Mouse (Mus musculus) forebrain, postnatal 0 days (tissue): ENCODE data around the gene Trim25. TPM values are rescaled to one million over a fixed set of nuclear protein-coding genes. Genes with fewer than 3 reads are reported as not detected.
A peak's percentile ranks its signal among the peaks of the same experiment; 100 is the strongest.

Experiments
- ATAC-seq: fragments of 200-750 bp; cut with Nextera tagmentation; 2 replicates; pipeline ENCODE4 v1.8.0; 2017; ENCODE audit warnings: mild to moderate bottlenecking, moderate library complexity
- DNase-seq: peaks from one replicate; pipeline ENCODE4 v3.0.0-alpha.2; 2015
- H3K27ac ChIP-seq: fragments of 300-500 bp; sonication (generic); 2 replicates; pipeline ENCODE4 v1.5.1; 2014; ENCODE audit warnings: low read depth, mild to moderate bottlenecking, antibody characterized with exemption, low read length, moderate library complexity, mixed read lengths
- H3K27me3 ChIP-seq: fragments of 300-500 bp; sonication (generic); 2 replicates; pipeline ENCODE4 v1.6.1; 2014; ENCODE audit warnings: mild to moderate bottlenecking, low read length, mixed read lengths; ENCODE audit not compliant: insufficient read depth
- H3K36me3 ChIP-seq: fragments of 300-500 bp; sonication (generic); 2 replicates; pipeline ENCODE4 v1.6.1; 2014; ENCODE audit warnings: mild to moderate bottlenecking, moderate library complexity; ENCODE audit not compliant: insufficient read depth
- H3K4me1 ChIP-seq: fragments of 300-500 bp; sonication (generic); 2 replicates; pipeline ENCODE4 v1.6.1; 2014; ENCODE audit warnings: antibody characterized with exemption; ENCODE audit not compliant: insufficient read depth
- H3K4me2 ChIP-seq: fragments of 300-500 bp; sonication (generic); 2 replicates; pipeline ENCODE4 v1.6.1; 2014; ENCODE audit warnings: low read depth, mild to moderate bottlenecking, moderate library complexity
- H3K4me3 ChIP-seq: fragments of 300-500 bp; sonication (generic); 2 replicates; pipeline ENCODE4 v1.5.1; 2014; ENCODE audit warnings: low read depth, low read length, mixed read lengths
- H3K9ac ChIP-seq: fragments of 300-500 bp; sonication (generic); 2 replicates; pipeline ENCODE4 v1.6.1; 2014; ENCODE audit warnings: mild to moderate bottlenecking
- H3K9me3 ChIP-seq: fragments of 300-500 bp; sonication (generic); 2 replicates; pipeline ENCODE4 v1.6.1; 2016; ENCODE audit warnings: low read length
- CTCF ChIP-seq: sonication (generic); IDR thresholded peaks from 2 replicates; pipeline ENCODE4 v1.5.1; 2016; ENCODE audit warnings: antibody characterized with exemption, control low read depth, low read depth
- WGBS: fragments of 180-500 bp; shearing (Covaris S2); extraction: QIAGEN DNeasy Blood & Tissue Kit; methylation state at CpG from one replicate; pipeline ENCODE4 v1.1.7; 2014; 5-methylcytosine and 5-hydroxymethylcytosine counted together
- polyA plus RNA-seq: library from polyadenylated mRNA; unstranded; fragments of >200 nt; fragmentation: Nextera tagmentation; extraction: Ambion mirVana; gene quantifications from 2 replicates; pipeline ENCODE4 v1.2.1, GENCODE M21; 2015
- total RNA-seq: library from RNA; depleted of rRNA; stranded (reverse); fragments of >200 nt; gene quantifications from 2 replicates; pipeline ENCODE4 v1.2.3, GENCODE M21; 2014

The Trim25 gene
- total and polyA plus RNA-seq, 2 experiments from 2014 or later: 4.6 to 4.9 TPM

DNA sequence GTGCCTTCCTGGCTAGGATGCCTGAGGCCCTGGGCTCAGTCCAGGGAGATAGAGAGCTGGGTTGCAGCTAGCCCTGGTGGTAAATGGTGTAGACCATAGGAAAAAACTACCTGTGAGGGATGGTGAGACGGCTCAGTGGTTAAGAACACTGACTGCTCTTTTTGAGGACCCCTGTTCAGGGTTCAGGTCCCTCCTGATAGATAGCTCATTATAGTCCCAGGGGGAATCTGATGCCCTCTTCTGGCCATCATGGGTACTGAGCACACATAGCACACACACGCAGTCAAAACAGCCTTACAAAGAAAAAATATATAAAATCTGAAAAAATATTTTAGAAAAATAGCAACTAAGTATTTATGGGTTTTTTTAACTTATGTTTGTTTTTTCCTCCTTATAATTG, 22.9 kb upstream of the Trim25 start:
- no peaks in the 10 kb centered on the region for H3K27me3 ChIP-seq
- H3K27ac ChIP-seq: no peak overlapping the region
- TF ChIP-seq CTCF: peak; percentile 54
- 90% methylated on average over 2 of the region's 2 CpGs for WGBS
- H3K4me1 ChIP-seq: no peaks in the 10 kb centered on the region
- H3K9me3 ChIP-seq: no peaks in the 10 kb centered on the region
- H3K4me2 ChIP-seq: no peak overlapping the region
- no peak overlapping the region for H3K4me3 ChIP-seq
- no peak for DNase-seq
- 0 out of 2 replicates have a peak, but pooled peaks cover 3% of the 10 kb centered on the region for H3K36me3 ChIP-seq
- H3K9ac ChIP-seq: no peak overlapping the region
- no peak for ATAC-seq

DNA sequence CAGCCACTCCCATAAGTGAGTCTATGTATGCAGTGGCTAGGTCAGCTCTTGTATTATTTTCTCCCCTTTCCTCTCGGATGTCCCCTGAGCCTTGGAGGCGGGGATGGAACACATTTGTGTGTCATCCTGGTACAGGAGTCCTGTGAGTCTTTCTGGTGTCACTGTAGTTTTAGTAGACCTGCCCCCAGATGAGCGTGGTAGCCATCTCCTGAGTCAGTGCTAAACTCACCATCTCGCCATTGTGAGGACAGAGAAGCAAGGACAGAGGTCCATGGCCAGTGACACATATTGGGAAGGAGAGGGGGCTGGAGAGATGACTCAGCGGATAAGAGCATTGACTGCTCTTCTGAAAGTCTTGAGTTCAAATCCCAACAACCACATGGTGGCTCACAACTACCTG, 22.0 kb upstream of the Trim25 start:
- no peaks in the 10 kb centered on the region for H3K9me3 ChIP-seq
- H3K27ac ChIP-seq: no peak overlapping the region
- H3K4me3 ChIP-seq: no peak overlapping the region
- DNase-seq (no peak), ATAC-seq (no peak)
- peaks cover 11% of the 10 kb centered on the region for H3K36me3 ChIP-seq
- H3K4me2 ChIP-seq: no peak overlapping the region
- H3K9ac ChIP-seq: no peak overlapping the region
- H3K4me1 ChIP-seq: no peaks in the 10 kb centered on the region
- WGBS: 95% methylated on average over 5 of the region's 5 CpGs
- TF ChIP-seq CTCF: no peak
- H3K27me3 ChIP-seq: no peaks in the 10 kb centered on the region

DNA sequence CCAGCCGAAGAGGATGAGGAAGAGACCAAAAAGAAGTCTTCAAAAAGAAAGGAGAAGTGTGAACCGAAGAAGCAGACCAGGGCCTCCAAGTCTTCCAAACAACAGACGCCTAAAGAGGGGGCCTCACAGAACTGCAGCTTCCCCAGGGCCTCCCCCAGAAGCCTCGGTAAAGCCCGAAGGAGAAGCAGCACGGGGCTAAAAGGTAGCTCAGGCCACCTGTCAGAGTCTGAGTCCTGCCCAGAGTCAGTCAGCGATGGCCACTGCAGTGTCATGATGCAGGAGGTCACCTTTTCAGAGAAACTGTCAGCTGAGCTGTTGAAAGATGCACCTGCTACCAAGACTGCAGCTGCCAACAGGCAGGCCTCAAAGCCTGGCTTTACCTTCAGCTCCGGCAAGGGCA, 17.8 kb upstream of the Trim25 start:
- 93% methylated on average over 8 of the region's 8 CpGs for WGBS
- H3K4me3 ChIP-seq: no peak overlapping the region
- no peaks in the 10 kb centered on the region for H3K27me3 ChIP-seq
- H3K4me2 ChIP-seq: no peak overlapping the region
- peaks cover 43% of the 10 kb centered on the region for H3K36me3 ChIP-seq
- DNase-seq (no peak), ATAC-seq (no peak)
- H3K27ac ChIP-seq: no peak overlapping the region
- H3K9me3 ChIP-seq: no peaks in the 10 kb centered on the region
- no peak overlapping the region for H3K9ac ChIP-seq
- no peak for TF ChIP-seq CTCF
- no peaks in the 10 kb centered on the region for H3K4me1 ChIP-seq

DNA sequence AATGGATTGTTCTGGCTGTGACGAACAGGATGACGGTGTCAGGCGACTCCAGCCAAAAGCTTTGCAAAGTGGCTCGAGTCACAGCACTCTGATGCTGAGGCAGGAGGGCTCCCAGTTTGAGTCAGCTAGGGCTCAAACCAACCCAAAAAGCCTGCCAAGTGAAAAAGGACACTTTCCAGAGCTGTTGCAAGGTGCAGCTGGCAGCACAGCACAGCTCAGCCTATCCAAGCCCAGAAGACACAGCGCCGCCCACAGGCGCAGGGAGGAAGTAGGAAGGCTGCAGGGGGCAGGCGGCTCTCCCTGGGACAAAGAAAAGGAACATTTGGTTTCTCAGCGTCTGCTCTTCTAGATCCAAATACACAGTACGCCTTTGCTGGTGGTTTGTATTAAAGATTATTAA, 12.6 kb upstream of the Trim25 start:
- Histone ChIP-seq H3K4me1 (no peaks in the 10 kb centered on the region), H3K27me3 (no peaks in the 10 kb centered on the region), H3K4me2 (no peak overlapping the region), H3K36me3 (peaks cover 67% of the 10 kb centered on the region), H3K9me3 (no peaks in the 10 kb centered on the region), H3K27ac (no peak overlapping the region), H3K9ac (no peak overlapping the region), H3K4me3 (no peak overlapping the region)
- TF ChIP-seq CTCF: no peak
- WGBS: 86% methylated on average over 10 of the region's 10 CpGs
- ATAC-seq (no peak), DNase-seq (no peak)

DNA sequence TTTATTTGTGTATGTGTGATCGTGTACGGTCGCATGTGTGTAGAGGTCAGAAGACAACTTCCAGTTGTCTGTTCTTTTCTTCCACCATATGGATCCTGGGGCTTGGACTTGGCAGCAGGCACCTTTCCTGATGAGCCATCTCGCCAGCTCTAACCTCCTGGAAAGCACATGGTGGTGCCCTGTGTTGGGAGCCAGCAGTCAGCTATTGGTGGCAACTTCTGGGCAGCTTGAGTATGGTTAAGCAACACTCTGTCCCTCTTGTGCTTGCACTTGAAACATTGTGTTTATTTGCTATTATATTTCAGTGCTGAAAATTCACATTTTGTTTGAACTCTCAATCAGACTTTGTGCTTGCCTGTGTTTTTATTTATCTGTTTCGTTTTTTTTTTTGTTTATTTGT, 10.2 kb upstream of the Trim25 start:
- Histone ChIP-seq H3K27ac (no peak overlapping the region), H3K36me3 (peaks cover 46% of the 10 kb centered on the region), H3K27me3 (no peaks in the 10 kb centered on the region), H3K4me2 (no peak overlapping the region), H3K9me3 (no peaks in the 10 kb centered on the region), H3K4me1 (no peaks in the 10 kb centered on the region), H3K9ac (no peak overlapping the region), H3K4me3 (no peak overlapping the region)
- WGBS: 77% methylated on average over 5 of the region's 5 CpGs
- DNase-seq (no peak), ATAC-seq (no peak)
- no peak for TF ChIP-seq CTCF

DNA sequence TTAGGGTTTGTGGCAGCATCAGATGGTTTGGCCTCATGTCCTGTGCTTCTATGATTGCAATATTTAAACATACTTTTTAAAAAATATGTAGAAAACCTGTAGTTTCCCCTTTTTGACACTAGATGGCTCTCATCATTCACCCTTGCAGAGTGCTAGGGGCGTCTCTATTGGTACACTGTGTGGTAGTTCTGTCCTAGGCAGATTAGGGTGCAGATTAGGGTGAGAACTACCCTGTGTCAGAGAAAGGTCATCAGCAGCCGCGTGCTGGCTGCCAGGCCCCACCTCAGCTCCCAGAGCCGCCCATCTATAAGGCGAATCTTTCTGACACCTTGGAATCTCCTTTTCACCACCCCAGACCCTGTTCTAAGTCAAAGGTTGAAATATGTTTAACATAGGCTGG, 9.6 kb upstream of the Trim25 start:
- no peaks in the 10 kb centered on the region for H3K4me1 ChIP-seq
- H3K36me3 ChIP-seq: peaks cover 44% of the 10 kb centered on the region
- WGBS: 79% methylated on average over 5 of the region's 5 CpGs
- no peak overlapping the region for H3K4me2 ChIP-seq
- H3K27ac ChIP-seq: no peak overlapping the region
- peak; percentile 53; the same call in 1 of the 2 replicates for ATAC-seq
- peak; percentile 54 for TF ChIP-seq CTCF
- no peak overlapping the region for H3K9ac ChIP-seq
- DNase-seq: peak; percentile 16
- no peak overlapping the region for H3K4me3 ChIP-seq
- no peaks in the 10 kb centered on the region for H3K9me3 ChIP-seq
- H3K27me3 ChIP-seq: no peaks in the 10 kb centered on the region

DNA sequence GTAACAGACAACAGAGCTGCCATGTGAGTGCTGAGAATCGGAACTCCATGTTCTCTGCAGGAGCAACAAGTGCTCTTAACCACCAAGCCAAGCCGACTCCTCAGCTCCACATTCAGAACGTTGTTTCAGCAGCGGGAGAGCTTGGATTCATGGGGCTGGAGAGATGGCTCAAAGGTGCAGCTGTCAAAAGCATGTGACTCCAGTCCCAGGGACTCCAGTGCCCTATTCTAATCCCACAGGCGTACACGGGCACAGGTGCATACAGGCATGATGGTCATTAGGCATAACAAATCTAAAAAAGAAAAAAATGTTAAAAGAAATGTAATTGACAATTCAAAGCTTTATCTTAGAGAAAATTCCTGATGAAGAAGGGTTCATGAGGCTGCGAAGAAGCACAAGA, 6.0 kb upstream of the Trim25 start:
- Histone ChIP-seq H3K9me3 (no peaks in the 10 kb centered on the region), H3K9ac (no peak overlapping the region), H3K4me3 (no peak overlapping the region), H3K36me3 (peaks cover 19% of the 10 kb centered on the region), H3K4me2 (no peak overlapping the region), H3K27me3 (no peaks in the 10 kb centered on the region), H3K4me1 (no peaks in the 10 kb centered on the region), H3K27ac (no peak overlapping the region)
- no peak for TF ChIP-seq CTCF
- WGBS: 49% methylated on average over 7 of the region's 7 CpGs
- no peak for ATAC-seq
- DNase-seq: no peak

DNA sequence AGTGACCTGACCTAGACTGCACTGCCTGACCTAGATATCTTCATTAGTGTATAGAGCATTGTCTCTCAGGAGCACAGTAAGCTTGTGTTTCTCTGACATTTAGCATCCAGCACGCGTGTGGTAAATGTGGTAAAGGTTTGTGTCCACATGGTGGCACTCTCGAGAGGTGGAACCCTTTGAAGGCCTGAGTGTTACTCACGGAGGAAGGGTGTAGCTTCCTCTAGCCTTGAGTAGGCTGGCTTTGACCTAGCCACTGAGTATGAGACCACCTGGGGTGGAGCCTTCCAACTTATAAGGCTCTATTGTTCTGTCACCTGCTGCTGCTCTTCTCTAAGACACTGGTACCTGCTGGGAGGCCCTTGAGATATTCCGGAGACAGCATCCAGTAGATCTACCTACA, 5.6 kb upstream of the Trim25 start:
- Histone ChIP-seq H3K9ac (no peak overlapping the region), H3K36me3 (peaks cover 15% of the 10 kb centered on the region), H3K27me3 (0 out of 2 replicates have a peak, but pooled peaks cover under 1% of the 10 kb centered on the region), H3K4me2 (no peak overlapping the region), H3K4me3 (no peak overlapping the region), H3K27ac (no peak overlapping the region), H3K4me1 (no peaks in the 10 kb centered on the region), H3K9me3 (no peaks in the 10 kb centered on the region)
- peak; percentile 53 for TF ChIP-seq CTCF
- 14% methylated on average over 5 of the region's 5 CpGs for WGBS
- ATAC-seq (no peak), DNase-seq (peak; percentile 32)
